Mouse (Mus musculus) right cerebral cortex, adult 2 months (tissue): Measurements from ENCODE around the gene R3hdm1.

Source experiments
- DNase-seq, 2 experiments: peaks; one replicate each; pipeline ENCODE4 v3.0.0; 2021 to 2022; ENCODE audit warnings: low spot score in 2 of 2

Gene R3hdm1

GRCm38 (mm10) chr1:128102641-128103461 lies at the start of gene R3hdm1, which contains the start of gene Zranb3:
Gene R3hdm1 (plus strand): TSS chr1:128103301.
Gene Zranb3 (minus strand): TSS chr1:128103047.
- DNase-seq: peak; percentile 98

DNA sequence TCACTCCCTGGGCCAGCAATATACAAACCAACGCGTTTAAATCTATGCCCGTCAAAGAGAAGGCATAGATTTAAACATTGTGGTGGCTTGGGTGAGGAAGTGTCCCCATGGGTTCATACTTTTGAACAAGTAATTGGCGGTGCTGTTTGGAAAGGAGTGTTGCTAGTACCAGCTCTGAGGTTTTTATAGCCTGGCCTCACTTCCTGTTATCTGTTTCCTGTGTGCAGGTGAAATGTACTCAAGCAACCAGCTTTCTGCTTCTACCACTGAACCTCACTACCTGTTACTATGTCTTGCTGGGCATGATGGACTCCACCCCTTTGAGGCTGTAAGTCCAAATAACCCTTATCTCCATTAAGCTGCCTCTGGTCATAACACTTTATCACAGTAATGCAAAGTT lies 45.8 kb upstream of the R3hdm1 start:
- no peak for DNase-seq

DNA sequence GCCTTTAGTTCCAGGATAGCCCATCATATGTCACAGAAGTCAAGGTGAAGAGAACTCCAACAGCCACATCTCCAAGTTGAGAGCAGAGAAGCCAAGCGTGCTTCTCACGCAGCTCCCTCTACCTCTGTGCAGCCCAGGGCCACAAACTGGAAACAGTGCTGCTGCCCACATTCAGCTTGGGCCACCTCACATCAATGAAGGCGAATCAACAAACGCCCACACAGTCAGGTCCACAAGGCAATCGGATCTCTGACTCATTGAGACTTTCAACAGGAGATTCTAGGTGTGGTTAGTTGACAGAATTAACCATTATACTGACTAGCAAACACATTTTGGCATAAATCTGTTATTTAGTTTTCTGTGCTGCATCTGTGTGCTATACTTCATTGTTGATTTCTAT lies 44.5 kb upstream of the R3hdm1 start:
- no peak for DNase-seq

DNA sequence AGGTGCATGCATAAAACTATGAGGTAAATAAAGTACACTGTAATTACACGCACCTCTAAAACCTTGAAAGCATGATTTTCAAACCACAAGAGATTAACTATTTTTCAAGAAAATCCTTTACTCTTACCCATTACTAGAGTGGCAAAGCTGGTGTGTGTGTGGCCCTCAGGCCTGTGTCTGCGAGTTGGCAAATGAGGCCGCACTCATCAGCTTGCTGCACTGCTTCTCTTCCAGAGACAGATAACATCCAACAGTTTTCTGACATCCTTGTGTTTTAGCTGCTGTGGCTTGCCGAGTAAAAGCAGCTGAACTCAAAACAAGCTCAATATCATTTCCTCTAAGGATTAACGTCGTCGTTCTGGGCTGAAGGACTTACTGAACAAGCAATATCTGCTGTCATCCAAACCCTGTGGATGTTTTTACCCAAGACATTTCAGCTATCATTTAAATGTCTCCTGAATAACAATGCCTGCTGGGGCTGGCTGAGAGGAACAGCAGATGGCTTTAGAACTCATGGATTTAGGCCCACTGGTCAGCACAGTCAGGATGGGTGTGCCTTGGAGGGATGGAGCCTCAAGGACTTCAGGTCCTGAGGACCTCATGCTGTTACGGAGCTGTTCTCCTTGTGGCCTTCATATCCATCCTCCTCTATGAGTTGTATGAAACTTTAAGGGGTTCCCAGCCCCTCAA lies 42.3 kb upstream of the R3hdm1 start:
- no peak for DNase-seq

DNA sequence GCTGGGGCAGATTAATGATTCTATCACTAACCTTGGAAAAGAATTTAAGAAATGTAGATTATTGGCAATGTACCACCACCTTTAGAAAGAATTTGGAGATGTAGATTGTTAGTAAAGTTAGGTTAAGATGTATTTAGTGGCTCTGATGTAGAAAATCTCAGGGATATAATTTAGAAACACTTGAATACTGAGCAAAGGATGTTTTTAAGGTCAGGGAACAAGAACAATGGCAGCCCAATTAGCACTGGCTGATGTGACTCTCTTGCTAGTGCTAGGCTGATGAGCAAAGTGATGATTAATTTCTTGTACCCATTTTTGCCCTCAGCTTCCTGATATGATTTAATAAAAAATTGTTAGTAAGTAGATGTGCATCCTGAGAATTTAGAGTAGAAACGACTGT lies 41.7 kb upstream of the R3hdm1 start:
- DNase-seq: no peak

- DNase-seq: no peak
Observed at GRCm38 (mm10) chr1:128062167-128062566, 40.9 kb upstream of the R3hdm1 start.

DNA sequence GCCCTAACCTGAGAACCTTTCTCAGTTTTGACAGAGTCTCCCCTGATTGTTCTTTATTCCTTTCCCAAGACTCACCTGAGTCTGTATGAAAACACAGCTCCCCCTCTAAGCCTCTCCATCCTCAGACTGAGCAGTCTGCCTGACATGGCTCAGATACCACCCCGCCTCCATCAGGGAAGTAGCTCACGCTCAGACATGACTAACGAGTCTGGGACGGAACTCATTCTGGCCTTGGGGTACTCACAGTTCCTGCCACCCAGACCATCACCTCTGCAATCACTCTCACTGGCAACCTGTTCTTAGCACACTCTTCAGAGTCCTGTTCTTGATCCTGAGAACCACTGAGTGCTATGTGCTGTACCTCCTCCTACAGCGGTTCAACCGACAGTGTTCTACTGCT lies 38.4 kb upstream of the R3hdm1 start:
- no peak for DNase-seq

DNA sequence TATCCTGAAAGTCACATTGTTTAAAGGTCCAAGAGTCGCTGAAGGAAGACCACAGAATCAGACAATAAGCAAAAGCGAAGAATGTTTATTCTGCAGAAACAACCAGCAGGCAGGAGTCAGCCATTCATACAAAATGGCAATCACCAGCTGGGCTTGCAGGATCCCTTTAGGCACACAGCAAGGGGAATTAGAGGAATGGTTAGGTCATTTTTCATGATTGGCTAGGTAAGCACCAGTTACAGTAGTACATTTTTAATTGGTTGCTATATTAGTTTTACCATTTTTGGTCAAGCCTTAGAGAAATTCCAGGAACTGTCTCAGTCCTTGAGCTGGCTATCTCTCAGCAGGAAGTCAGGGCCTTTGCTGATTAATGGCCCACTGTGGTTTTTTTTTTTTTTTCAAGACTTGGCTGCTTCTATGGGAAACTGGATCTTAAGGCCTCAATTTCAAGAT lies 34.1 kb upstream of the R3hdm1 start:
- DNase-seq: no peak

GRCm38 (mm10) chr1:128070003-128070402 lies 33.1 kb upstream of the R3hdm1 start:
- no peak for DNase-seq

DNA sequence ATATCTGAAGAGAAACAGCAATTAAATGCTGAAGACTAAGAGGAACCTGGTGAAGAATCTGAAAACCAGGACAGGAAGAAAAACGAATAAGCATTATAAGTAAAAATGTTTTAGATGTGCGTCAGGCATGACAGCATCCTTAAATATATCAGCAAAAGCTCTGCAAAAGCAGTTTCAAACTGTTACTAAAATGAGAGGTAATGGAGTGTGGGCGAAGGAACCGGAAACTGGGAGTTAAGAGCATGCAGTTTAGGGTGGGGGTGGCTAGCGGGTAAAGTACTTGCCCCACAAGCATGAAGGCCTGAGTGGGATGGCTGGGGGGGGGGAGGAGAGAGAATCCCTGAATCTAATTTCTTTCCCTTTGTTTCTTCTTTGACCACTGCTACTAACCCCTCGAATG lies 30.1 kb upstream of the R3hdm1 start:
- DNase-seq: peak; percentile 33 to 34

DNA sequence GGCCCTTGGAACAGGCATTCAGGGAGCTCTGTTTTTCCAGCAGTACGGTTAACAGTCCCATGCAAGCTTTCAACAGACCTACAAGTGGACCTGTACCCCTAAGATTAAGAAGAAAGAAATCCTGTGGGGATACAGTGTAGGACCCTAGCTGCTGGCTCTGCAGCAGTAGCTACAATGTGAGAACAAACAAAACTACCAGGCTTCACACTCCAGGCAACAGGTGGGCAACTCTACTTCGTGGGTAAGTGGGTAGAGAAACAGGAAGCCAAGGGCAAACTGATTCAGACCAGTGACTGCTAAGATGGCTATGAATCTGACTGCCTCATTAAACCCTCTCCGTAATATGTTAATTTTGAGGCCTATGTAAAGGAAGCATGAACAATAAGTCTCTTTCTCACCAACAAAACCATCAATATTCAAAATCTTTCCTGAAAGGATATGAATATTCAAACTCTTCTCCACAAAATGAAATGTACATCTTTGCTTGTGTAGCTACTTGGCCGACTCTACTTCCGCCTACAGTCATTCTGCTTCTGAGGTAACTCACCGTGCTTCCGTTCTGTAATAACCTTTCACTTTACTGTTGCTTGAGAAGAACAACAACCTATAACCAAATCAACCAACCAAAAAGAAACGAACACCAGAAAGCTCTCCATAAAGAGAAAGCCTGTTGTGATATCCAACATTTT lies 26.2 kb upstream of the R3hdm1 start:
- DNase-seq: peak in 1 of 2 experiments; percentile 17

GRCm38 (mm10) chr1:128077788-128078187 lies 25.3 kb upstream of the R3hdm1 start:
- DNase-seq: no peak

DNA sequence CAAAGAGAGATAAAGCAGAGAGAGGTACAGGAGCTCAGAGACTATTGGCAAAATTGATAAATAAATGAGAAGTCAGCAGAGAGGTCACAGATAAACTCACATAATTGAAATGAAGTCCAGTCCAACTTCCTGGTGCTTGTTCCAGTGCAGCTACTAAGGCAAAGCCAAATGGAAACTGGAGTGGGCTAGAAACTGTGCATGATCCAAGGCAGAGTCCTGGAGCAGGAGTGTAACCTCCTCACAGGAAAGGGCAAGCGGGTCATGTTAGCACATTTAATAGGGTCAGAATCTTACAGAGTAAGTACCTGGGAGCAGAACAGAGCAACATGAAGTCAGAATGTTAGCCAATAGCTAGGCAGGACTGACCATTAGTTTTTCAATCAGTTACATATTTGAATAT lies 24.5 kb upstream of the R3hdm1 start:
- no peak for DNase-seq

- DNase-seq: no peak
Observed at GRCm38 (mm10) chr1:128080936-128081696, 22.0 kb upstream of the R3hdm1 start.

- DNase-seq: peak; percentile 31 to 35
Observed at GRCm38 (mm10) chr1:128081873-128082272, 21.2 kb upstream of the R3hdm1 start.

DNA sequence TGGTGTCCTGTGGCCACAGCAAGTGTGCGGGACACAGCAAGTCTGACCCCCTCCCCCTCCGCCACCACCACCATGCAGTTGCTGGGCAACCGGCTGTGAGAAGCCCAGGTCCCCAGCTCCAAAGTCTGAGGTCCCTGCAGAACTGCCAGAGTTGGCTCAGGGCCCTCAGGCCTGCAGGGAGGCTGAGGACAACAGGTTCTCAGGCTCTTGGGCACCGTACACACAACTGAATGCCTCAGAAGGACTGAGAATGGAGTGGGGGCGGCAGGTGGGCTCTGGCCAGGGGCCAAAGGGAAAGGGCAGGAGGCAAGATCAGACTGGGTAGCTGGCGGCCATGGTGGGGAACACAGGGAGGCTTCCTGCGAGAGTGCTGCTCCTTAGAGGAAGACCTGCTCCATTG lies 20.3 kb upstream of the R3hdm1 start:
- no peak for DNase-seq

- no peak for DNase-seq
Observed at GRCm38 (mm10) chr1:128094686-128095085, 8.4 kb upstream of the R3hdm1 start.

GRCm38 (mm10) chr1:128098309-128098708 lies 4.8 kb upstream of the R3hdm1 start:
- DNase-seq: no peak

GRCm38 (mm10) chr1:128102251-128102640 lies 855 bp upstream of the R3hdm1 start:
- DNase-seq: peak; percentile 66 to 73

DNA sequence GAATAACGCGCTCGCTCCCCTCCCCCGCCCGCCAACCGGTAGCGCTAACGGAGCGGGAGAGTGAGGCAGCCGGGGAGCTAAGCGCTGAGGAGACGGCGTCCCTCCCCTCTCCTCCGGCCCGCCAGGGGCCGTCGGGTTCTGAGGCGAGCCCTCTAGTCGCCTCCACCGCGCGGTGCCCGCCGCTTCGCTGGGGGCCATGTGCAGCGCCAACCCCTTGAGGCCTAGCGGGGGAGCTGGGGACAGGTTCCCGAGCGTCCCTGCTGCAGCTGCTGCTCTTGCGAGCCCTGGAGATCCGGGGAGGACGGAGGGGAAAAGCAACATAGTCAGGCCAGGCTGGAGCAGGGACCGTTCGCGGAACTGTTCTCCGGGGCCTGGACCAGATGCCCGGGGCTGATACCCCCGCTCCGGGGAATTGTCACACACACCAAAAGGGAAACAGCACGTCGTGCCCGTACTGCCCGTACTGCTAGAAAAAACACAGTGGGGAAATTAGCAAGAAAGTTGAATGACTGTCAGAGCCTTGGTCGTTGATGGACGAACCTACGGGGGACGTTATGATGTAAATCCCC lies 503 bp downstream of the R3hdm1 start:
- DNase-seq: no peak

DNA sequence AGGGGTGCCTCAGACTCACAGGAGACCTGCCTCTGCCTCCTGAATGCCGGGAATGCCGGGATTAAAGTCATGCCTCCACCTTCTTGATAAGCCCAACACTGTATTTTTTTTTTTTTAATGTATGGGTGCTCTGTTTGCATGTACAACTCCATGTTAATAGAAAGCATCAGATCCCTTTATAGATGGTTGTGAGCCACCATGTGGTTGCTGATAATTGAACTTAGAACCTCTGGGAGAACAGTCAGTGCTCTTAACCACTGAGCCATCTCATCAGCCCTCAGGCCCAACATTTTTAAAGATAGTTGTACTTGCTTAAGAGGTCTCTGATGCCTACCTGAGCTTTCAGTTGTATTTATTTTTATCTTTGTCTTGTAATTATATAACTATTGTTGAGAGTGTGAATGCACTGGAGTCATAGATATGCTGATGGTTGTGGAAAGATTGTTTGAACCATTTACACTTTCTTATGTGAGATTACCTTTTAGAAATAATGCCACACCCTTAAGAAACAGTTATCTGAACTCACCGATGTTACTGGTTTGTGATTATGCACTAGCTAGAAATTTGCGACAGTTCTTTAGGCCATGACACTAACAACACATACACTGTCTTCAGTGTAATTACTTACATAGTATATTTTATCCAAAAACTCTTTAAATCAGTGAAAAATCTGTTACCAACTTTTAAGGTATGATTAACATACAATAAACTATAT lies 18.0 kb downstream of the R3hdm1 start:
- no peak for DNase-seq
